Mouse (Mus musculus): ENCODE results near the gene Nfkbie.

Nfkbie gene

GRCm38 (mm10) chr17:45597787-45598186 lies 42.3 kb downstream of the Nfkbie start:
- no peak for ATAC-seq (ENCODE audit: low TSS enrichment)

GRCm38 (mm10) chr17:45598376-45598775 lies 42.9 kb downstream of the Nfkbie start:
- ATAC-seq (ENCODE audit: low TSS enrichment): no peak

GRCm38 (mm10) chr17:45598891-45599290 lies 43.4 kb downstream of the Nfkbie start:
- no peak for ATAC-seq (ENCODE audit: low TSS enrichment)

- no peak for ATAC-seq (ENCODE audit: low TSS enrichment)
These were observed 44.1 kb downstream of the Nfkbie start, which contains the start of gene Slc29a1 for GRCm38 (mm10) chr17:45599446-45600242. Slc29a1 (minus strand) TSS chr17:45599606.

GRCm38 (mm10) chr17:45600267-45600666 lies 44.8 kb downstream of the Nfkbie start:
- no peak for ATAC-seq (ENCODE audit: low TSS enrichment)

GRCm38 (mm10) chr17:45601325-45601724 lies 45.8 kb downstream of the Nfkbie start:
- no peak for ATAC-seq (ENCODE audit: low TSS enrichment)

- no peak for ATAC-seq (ENCODE audit: low TSS enrichment)
These were observed 46.4 kb downstream of the Nfkbie start, which contains the start of gene Mymx for GRCm38 (mm10) chr17:45601877-45602304. Mymx (minus strand) TSS chr17:45602102.

GRCm38 (mm10) chr17:45602984-45603383 lies 47.5 kb downstream of the Nfkbie start:
- ATAC-seq (ENCODE audit: low TSS enrichment): no peak

GRCm38 (mm10) chr17:45606992-45607879 lies 51.7 kb downstream of the Nfkbie start:
- no peak for ATAC-seq (ENCODE audit: low TSS enrichment)

- ATAC-seq (ENCODE audit: low TSS enrichment): no peak
These were observed 52.9 kb downstream of the Nfkbie start for GRCm38 (mm10) chr17:45608396-45608795.

- no peak for ATAC-seq (ENCODE audit: low TSS enrichment)
These were observed 54.8 kb downstream of the Nfkbie start for GRCm38 (mm10) chr17:45610144-45610866.

- no peak for ATAC-seq (ENCODE audit: low TSS enrichment)
These were observed 56.5 kb downstream of the Nfkbie start for GRCm38 (mm10) chr17:45612008-45612407.
